Mouse (Mus musculus) megakaryocyte, adult 5-6 weeks (primary cell): ENCODE data around the gene Chil4. TPM values are rescaled to one million over a fixed set of nuclear protein-coding genes. Genes with fewer than 3 reads are reported as not detected.
"Not testable (repeated sequence)": the region's sequence is repeated elsewhere in the genome, so short reads cannot be mapped to it uniquely, and the experiment has no call there.

Source experiments
- ATAC-seq: 2 replicates; pipeline ENCODE4 v1.8.0; 2016; ENCODE audit warnings: mild to moderate bottlenecking, inconsistent platforms; ENCODE audit not compliant: poor library complexity, severe bottlenecking
- total RNA-seq, 2 experiments: library from RNA; stranded (forward) in 1 of 2; stranded (reverse) in 1 of 2; fragments of 153-499, 151-499 nt in 1 of 2; fragments of 221-1000, 200-1000 nt in 1 of 2; gene quantifications; 2 replicates each; pipeline versions ENCODE4 v1.2.3 to v1.2.4; 2015 to 2017

Gene Chil4
- 0.14 and 0.18 TPM in 2 replicates for total RNA-seq (2015)
- 0.16 and 0.18 TPM in 2 replicates for total RNA-seq (2017)

GRCm38 (mm10) chr3:106219407-106219806, at the start of gene Chil4:
Chil4 (minus strand) TSS chr3:106219507.
- ATAC-seq, result no peak

GRCm38 (mm10) chr3:106265854-106266253, 46.5 kb upstream of the Chil4 start:
- no peak for ATAC-seq

DNA sequence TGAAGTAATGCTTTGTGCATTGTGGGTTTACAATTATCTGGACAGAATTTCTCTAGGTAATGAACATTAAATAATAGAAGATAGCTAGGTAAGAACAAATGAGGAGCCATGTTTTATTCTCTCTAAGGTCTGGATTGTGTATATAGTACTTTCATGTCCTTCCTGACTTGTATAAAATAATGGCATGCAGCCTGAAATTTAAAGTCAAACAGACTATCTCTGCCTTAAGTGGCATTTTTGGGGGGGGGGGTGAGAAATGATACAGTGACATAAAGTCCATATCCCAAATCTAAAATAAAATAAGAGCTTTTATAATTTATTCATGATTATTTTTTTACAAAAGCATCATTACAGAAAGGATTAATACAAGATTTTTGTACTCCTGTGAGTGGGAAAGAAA, 45.5 kb upstream of the Chil4 start:
- ATAC-seq, result no peak

- ATAC-seq, result not testable (repeated sequence)
These were observed 37.8 kb upstream of the Chil4 start for GRCm38 (mm10) chr3:106257076-106257475.

DNA sequence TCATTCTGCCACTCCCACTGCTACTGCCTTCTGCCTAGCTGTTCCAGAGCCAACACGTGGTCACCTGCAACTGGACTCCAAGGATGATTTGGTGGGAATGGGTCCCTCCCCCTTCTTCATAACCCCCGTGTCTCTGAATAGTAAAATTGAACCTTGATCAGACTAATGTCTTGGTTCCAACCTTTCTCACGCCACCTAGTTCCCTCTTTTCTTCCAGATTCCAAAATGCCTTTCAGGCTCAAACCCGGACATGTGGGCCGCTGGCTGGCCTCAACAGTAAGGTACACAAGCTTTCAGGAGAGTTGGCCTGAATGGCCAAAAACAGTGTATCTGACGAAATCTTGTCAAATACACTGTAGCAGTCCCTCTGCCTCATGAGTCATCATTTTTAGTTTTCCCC, 33.4 kb upstream of the Chil4 start:
- ATAC-seq, result no peak

GRCm38 (mm10) chr3:106250763-106251399, 31.6 kb upstream of the Chil4 start:
- ATAC-seq, result not testable (repeated sequence)

- ATAC-seq, result not testable (repeated sequence)
These were observed 28.1 kb upstream of the Chil4 start for GRCm38 (mm10) chr3:106247369-106247768.

- ATAC-seq, result not testable (repeated sequence)
These were observed 20.9 kb upstream of the Chil4 start for GRCm38 (mm10) chr3:106240210-106240609.

GRCm38 (mm10) chr3:106239196-106239791, 20.0 kb upstream of the Chil4 start:
- ATAC-seq, result peak; percentile 69

DNA sequence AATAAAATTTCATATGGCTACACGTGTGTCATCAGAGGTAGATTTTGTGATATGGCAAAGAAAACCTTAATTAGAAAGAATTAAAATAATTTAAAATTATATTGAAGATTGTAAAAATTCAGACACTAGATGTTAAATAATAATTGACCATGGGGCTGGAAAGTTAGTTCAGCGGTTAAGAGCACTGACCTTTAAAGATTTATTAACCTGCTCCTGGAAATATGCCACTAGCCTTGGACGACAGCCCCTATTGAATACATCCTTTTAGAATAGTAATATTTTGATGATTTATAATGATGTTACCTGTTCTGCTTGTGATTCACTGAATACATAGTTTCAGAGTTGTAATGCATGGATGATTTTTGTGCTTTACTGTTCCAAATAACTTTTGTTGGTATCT, 4.1 kb upstream of the Chil4 start:
- not testable (repeated sequence) for ATAC-seq

DNA sequence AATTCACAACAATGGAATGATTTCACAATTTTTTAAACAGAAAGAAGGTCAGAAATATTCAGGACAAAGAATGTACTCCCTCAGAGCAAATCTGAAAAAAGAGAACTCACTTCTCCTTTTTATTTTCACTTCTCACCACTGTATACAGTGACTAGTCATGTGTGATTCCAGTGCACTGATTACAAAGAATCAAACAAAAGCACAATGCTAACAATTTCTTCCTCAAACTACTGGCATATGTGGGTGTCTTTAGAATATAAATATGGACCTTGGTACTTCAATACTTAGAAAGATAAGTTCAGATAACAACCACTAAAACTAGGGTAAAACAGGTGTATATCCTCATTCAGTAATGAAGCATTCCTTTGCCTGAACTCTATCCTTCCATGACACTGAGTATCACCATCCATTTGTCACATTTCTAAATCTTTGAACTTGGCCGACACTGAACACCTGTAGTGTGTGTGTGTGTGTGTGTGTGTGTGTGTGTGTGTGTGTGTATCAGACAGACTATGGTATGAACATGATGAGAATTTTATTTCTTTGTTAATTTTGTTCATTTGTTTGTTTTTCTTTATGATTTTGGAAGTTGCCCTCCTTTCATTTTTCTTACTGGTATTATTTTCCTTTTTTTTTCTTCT, 2.4 kb upstream of the Chil4 start:
- peak; percentile 87 for ATAC-seq

DNA sequence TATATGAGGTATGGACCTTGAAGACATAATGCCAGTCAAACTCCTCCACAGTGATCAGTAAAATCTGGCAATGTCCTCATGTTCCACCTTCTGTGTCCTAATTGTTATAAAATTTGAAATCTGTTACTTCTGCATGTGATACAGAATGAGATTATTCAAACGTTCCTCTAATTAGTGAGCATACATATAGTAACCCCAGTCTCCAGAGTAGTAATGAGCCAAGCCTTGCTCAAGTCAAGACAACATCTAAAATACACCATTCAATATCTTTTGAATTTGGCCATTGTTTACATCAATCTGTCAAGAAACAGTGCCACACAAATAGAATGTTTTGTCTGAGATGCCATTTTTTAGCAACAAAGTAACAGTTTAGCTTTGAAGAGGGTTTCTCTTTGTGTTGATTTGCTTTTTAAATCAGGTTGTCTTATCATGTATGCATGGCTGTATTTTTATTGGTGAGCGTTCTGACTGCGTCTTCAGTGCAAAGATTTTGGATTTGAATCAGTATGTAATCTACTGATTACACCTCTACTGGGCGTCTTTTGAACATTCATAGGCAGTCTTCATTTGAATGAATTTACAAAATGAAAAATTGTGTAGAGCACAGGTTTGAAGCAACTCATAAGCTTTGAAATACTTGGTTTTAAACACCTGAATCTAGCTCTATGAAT, 888 bp downstream of the Chil4 start:
- not testable (repeated sequence) for ATAC-seq

- ATAC-seq, result not testable (repeated sequence)
These were observed 21.3 kb downstream of the Chil4 start for GRCm38 (mm10) chr3:106198030-106198429.

DNA sequence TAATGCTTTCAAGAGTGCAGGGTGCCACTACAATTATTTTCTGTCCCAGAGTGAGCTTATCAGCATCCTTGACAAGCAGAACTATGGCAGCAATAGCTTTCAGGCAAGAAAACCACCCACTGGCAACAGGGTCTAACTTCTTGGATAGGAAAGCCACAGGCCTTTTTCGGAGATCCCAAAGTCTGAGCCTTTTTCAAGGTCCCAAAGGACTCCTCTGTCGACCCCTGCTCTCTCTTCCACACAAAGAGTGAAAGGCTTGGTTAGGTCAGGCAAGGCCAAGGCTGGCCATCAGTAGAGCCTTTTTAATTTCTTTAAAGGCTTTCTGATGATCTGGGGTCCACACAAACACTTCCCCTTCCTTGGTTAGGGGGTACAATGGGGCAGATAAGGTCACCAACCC, 22.1 kb downstream of the Chil4 start:
- ATAC-seq, result not testable (repeated sequence)

- ATAC-seq, result no peak
These were observed 23.0 kb downstream of the Chil4 start for GRCm38 (mm10) chr3:106196276-106196675.

- ATAC-seq, result no peak
These were observed 23.8 kb downstream of the Chil4 start for GRCm38 (mm10) chr3:106195486-106195885.

- ATAC-seq, result no peak
These were observed 31.3 kb downstream of the Chil4 start for GRCm38 (mm10) chr3:106187991-106188390.

GRCm38 (mm10) chr3:106177509-106178189, 41.7 kb downstream of the Chil4 start:
- no peak for ATAC-seq

- ATAC-seq, result not testable (repeated sequence)
These were observed 44.3 kb downstream of the Chil4 start for GRCm38 (mm10) chr3:106174971-106175370.

- ATAC-seq, result 0 out of 2 replicates have a peak, but pooled peaks have one; percentile 33
These were observed 46.8 kb downstream of the Chil4 start for GRCm38 (mm10) chr3:106172506-106172905.
